Mouse (Mus musculus) small intestine, adult 2 months (tissue): ENCODE data around the gene Haus4.

Source experiments
- CTCF ChIP-seq: fragments of 200-500 bp; IDR thresholded peaks from 2 replicates; pipeline ENCODE4 v1.5.1; 2012; ENCODE audit warnings: low read depth, mild to moderate bottlenecking, control low read depth, inconsistent platforms, low read length, moderate library complexity, mixed read lengths; ENCODE audit not compliant: insufficient replicate concordance, insufficient read length; ENCODE audit errors: extremely low read depth
- POLR2A ChIP-seq: fragments of 200-500 bp; IDR thresholded peaks from 2 replicates; pipeline ENCODE4 v1.6.1; 2012; ENCODE audit warnings: low read depth, mild to moderate bottlenecking, control low read depth, inconsistent platforms, low read length, moderate library complexity

- TF ChIP-seq CTCF (no peak), POLR2A (no peak)
Observed at GRCm38 (mm10) chr14:54540771-54541170, 13.6 kb downstream of the Haus4 start.
